Mouse (Mus musculus) stomach, embryonic 16.5 days (tissue): ENCODE results near the gene Gm10974. TPM values are rescaled to one million over a fixed set of nuclear protein-coding genes. Genes with fewer than 3 reads are reported as not detected.

Experiments used
- ATAC-seq: fragments of 200-750 bp; cut with Nextera tagmentation; 2 replicates; pipeline ENCODE4 v1.8.0; 2017; ENCODE audit warnings: moderate number of reproducible peaks, moderate TSS enrichment; ENCODE audit not compliant: insufficient read depth, low FRiP score
- H3K27ac ChIP-seq: fragments of 300-500 bp; sonication (generic); 2 replicates; pipeline ENCODE4 v1.5.1; 2014; ENCODE audit warnings: low read length
- H3K27me3 ChIP-seq: fragments of 300-500 bp; sonication (generic); 2 replicates; pipeline ENCODE4 v1.6.1; 2014; ENCODE audit warnings: low read length, control low read depth, mixed read lengths; ENCODE audit not compliant: control insufficient read depth, insufficient read depth
- H3K36me3 ChIP-seq: fragments of 300-500 bp; sonication (generic); 2 replicates; pipeline ENCODE4 v1.6.1; 2014; ENCODE audit warnings: low read length; ENCODE audit not compliant: control insufficient read depth, insufficient read depth
- H3K4me1 ChIP-seq: fragments of 300-500 bp; sonication (generic); 2 replicates; pipeline ENCODE4 v1.6.1; 2014; ENCODE audit warnings: low read length, control low read depth, mixed read lengths; ENCODE audit not compliant: control insufficient read depth, insufficient read depth
- H3K4me2 ChIP-seq: fragments of 300-500 bp; sonication (generic); 2 replicates; pipeline ENCODE4 v1.6.1; 2014; ENCODE audit warnings: low read depth, low read length, mixed read lengths
- H3K4me3 ChIP-seq: fragments of 300-500 bp; sonication (generic); replicated peaks from 2 replicates; pipeline ENCODE4 v1.5.1; 2014; ENCODE audit warnings: mild to moderate bottlenecking, low read length
- H3K9ac ChIP-seq: fragments of 300-500 bp; sonication (generic); 2 replicates; pipeline ENCODE4 v1.6.1; 2014; ENCODE audit warnings: low read length
- H3K9me3 ChIP-seq: fragments of 300-500 bp; sonication (generic); replicated peaks from 2 replicates; pipeline ENCODE4 v1.6.1; 2016; ENCODE audit warnings: low read length, control low read depth; ENCODE audit not compliant: control insufficient read depth
- WGBS: fragments of 180-500 bp; shearing (Covaris S2); extraction: QIAGEN DNeasy Blood & Tissue Kit; methylation state at CpG from one replicate; pipeline ENCODE4 v1.1.7; 2014; 5-methylcytosine and 5-hydroxymethylcytosine counted together
- polyA plus RNA-seq: library from polyadenylated mRNA; unstranded; fragments of >200 nt; fragmentation: Nextera tagmentation; extraction: Ambion mirVana; gene quantifications from 2 replicates; pipeline ENCODE4 v1.2.1, GENCODE M21; 2015

Gene Gm10974
- polyA plus RNA-seq, 1 experiment from 2014 or later: not detected

- Histone ChIP-seq H3K4me3 (no peak overlapping the region), H3K9me3 (no peaks in the 10 kb centered on the region), H3K36me3 (peaks cover 12% of the 10 kb centered on the region), H3K9ac (no peak overlapping the region), H3K4me1 (peaks cover 11% of the 10 kb centered on the region), H3K27ac (no peak overlapping the region), H3K4me2 (no peak overlapping the region), H3K27me3 (no peaks in the 10 kb centered on the region)
- ATAC-seq: no peak
- 79% methylated on average over 2 of the region's 2 CpGs for WGBS
Measured at GRCm38 (mm10) chr7:66336955-66337354, 28.8 kb upstream of the Gm10974 start.

DNA sequence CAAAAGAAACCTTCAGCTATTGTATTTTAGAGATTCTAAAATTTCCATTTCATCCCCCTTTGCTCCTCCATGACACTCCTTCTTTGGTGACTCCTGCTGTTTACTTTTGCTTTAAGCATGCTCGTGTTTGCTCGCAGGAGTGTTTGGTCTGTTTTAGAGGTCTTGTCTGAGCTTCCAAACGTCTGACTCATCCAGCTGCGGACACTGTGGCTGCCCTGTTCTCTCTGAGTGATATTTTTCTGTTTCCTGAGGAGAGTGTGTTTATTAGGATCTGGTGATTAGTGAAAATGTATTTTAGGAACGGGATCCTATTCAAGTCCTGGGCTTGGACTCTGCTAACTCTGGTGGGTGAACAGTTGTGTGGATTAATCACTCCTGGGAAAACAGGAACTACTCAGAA is 26.1 kb upstream of the Gm10974 start:
- WGBS: 7% methylated on average over 5 of the region's 5 CpGs
- peak; percentile 48; the same call in 1 of the 2 replicates for ATAC-seq
- peak overlapping the region; percentile 66 for H3K27ac ChIP-seq
- H3K4me2 ChIP-seq: peak overlapping the region; percentile 6; the same call in 1 of the 2 replicates
- H3K4me1 ChIP-seq: peaks cover 11% of the 10 kb centered on the region
- no peak overlapping the region; the same call in 1 of the 2 replicates for H3K9ac ChIP-seq
- no peaks in the 10 kb centered on the region for H3K27me3 ChIP-seq
- H3K36me3 ChIP-seq: peaks cover 2% of the 10 kb centered on the region; the same call in 1 of the 2 replicates
- no peak overlapping the region for H3K4me3 ChIP-seq
- no peaks in the 10 kb centered on the region for H3K9me3 ChIP-seq

GRCm38 (mm10) chr7:66340044-66340443 is 25.7 kb upstream of the Gm10974 start:
- Histone ChIP-seq H3K4me3 (no peak overlapping the region), H3K9ac (no peak overlapping the region; the same call in 1 of the 2 replicates), H3K4me2 (peak overlapping the region; percentile 6; the same call in 1 of the 2 replicates), H3K9me3 (no peaks in the 10 kb centered on the region), H3K27ac (peak overlapping the region; percentile 66), H3K27me3 (no peaks in the 10 kb centered on the region), H3K36me3 (peaks cover 2% of the 10 kb centered on the region; the same call in 1 of the 2 replicates), H3K4me1 (peaks cover 11% of the 10 kb centered on the region)
- ATAC-seq: peak; percentile 26; the same call in 1 of the 2 replicates
- 18% methylated on average over 3 of the region's 3 CpGs for WGBS

DNA sequence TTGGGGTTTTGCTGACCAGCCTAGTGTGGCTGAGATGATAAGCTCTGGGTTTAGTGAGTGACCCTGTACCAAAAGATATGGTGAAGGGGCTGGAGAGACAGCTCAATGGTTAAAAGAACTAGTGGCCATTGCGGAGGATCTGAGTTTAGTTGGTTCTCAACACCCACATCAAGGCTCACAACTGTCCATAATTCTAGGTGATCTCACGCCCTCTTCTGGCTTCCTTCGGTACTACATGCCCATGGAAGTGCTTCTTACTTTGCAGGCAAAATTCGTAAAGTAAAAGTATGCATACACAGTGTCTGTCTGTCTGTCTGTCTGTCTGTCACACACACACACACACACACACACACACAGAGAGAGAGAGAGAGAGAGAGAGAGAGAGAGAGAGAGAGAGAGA is 23.4 kb upstream of the Gm10974 start:
- H3K4me2 ChIP-seq: no peak overlapping the region
- H3K9me3 ChIP-seq: no peaks in the 10 kb centered on the region
- no peak overlapping the region for H3K9ac ChIP-seq
- no peak overlapping the region for H3K27ac ChIP-seq
- 50% methylated on average over 4 of the region's 4 CpGs for WGBS
- ATAC-seq: no peak
- peaks cover 17% of the 10 kb centered on the region for H3K4me1 ChIP-seq
- H3K4me3 ChIP-seq: no peak overlapping the region
- no peaks in the 10 kb centered on the region for H3K27me3 ChIP-seq
- peaks cover 2% of the 10 kb centered on the region; the same call in 1 of the 2 replicates for H3K36me3 ChIP-seq

- Histone ChIP-seq H3K36me3 (peaks cover 2% of the 10 kb centered on the region; the same call in 1 of the 2 replicates), H3K4me1 (peaks cover 19% of the 10 kb centered on the region), H3K4me2 (no peak overlapping the region), H3K27me3 (no peaks in the 10 kb centered on the region), H3K27ac (no peak overlapping the region; the same call in 1 of the 2 replicates), H3K9ac (no peak overlapping the region), H3K9me3 (no peaks in the 10 kb centered on the region), H3K4me3 (no peak overlapping the region)
- WGBS: 77% methylated on average over 6 of the region's 6 CpGs
- ATAC-seq: no peak
Measured at GRCm38 (mm10) chr7:66342831-66343230, 22.9 kb upstream of the Gm10974 start.

GRCm38 (mm10) chr7:66343307-66343706 is 22.4 kb upstream of the Gm10974 start:
- WGBS: 69% methylated on average over 5 of the region's 5 CpGs
- no peak for ATAC-seq
- Histone ChIP-seq H3K9me3 (no peaks in the 10 kb centered on the region), H3K36me3 (peaks cover 2% of the 10 kb centered on the region; the same call in 1 of the 2 replicates), H3K4me2 (no peak overlapping the region), H3K9ac (0 out of 2 replicates have a peak overlapping the region, but pooled peaks have one; percentile 2), H3K4me3 (no peak overlapping the region), H3K27me3 (no peaks in the 10 kb centered on the region), H3K4me1 (peaks cover 19% of the 10 kb centered on the region), H3K27ac (no peak overlapping the region; the same call in 1 of the 2 replicates)

GRCm38 (mm10) chr7:66346959-66347663 is 18.6 kb upstream of the Gm10974 start:
- H3K27me3 ChIP-seq: no peaks in the 10 kb centered on the region
- no peak overlapping the region for H3K27ac ChIP-seq
- 37% methylated on average over 9 of the region's 9 CpGs for WGBS
- no peaks in the 10 kb centered on the region for H3K9me3 ChIP-seq
- H3K4me3 ChIP-seq: no peak overlapping the region
- H3K4me1 ChIP-seq: peaks cover 11% of the 10 kb centered on the region
- ATAC-seq: peak; percentile 50; the same call in 1 of the 2 replicates
- no peak overlapping the region for H3K4me2 ChIP-seq
- no peak overlapping the region for H3K9ac ChIP-seq
- no peaks in the 10 kb centered on the region for H3K36me3 ChIP-seq

DNA sequence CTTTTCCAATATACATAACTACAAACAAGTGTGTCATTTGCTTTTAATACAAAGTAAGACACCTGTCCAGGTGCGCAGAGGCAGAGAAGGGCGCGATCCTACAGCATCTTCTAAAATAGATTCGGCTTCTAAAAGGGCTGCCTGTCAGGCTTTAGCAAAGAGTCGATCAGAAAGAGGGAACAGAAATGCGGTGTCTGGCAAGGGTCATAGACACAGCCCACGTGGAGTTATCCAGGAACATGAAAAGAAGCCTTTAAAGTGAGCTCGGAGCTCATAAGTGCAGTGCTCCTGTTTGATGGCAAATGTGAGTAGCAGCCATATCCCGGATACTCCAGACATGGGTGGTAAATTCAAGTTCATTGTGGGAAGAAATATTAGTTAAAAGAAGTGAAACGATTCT is 17.1 kb upstream of the Gm10974 start:
- Histone ChIP-seq H3K4me3 (no peak overlapping the region), H3K27me3 (no peaks in the 10 kb centered on the region), H3K36me3 (no peaks in the 10 kb centered on the region), H3K9me3 (no peaks in the 10 kb centered on the region), H3K9ac (no peak overlapping the region), H3K4me1 (peaks cover 11% of the 10 kb centered on the region), H3K27ac (no peak overlapping the region), H3K4me2 (no peak overlapping the region)
- ATAC-seq: no peak
- 83% methylated on average over 10 of the region's 10 CpGs for WGBS

DNA sequence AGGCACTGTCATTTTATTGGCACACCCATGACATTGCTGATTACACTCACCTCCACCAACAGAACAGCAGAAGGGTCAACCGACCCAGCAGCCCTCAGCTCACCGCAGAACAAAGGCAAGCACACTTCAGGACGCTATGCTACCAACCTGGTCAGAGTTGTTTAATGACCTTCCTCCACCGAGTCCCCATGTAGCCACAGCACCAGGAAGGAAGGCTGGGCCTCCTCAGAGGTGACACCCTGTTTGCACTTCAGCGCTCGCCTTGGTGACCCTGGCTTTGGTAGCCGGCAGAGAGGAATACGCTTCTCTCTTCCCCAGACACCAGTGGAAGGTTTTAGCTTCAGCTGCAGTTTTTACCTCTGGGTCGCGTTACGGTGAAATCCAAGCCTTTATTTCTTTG is 16.0 kb upstream of the Gm10974 start:
- 38% methylated on average over 11 of the region's 11 CpGs for WGBS
- no peak for ATAC-seq
- H3K9me3 ChIP-seq: no peaks in the 10 kb centered on the region
- no peak overlapping the region for H3K4me2 ChIP-seq
- no peak overlapping the region for H3K9ac ChIP-seq
- H3K4me1 ChIP-seq: peaks cover 11% of the 10 kb centered on the region
- no peaks in the 10 kb centered on the region for H3K27me3 ChIP-seq
- H3K36me3 ChIP-seq: no peaks in the 10 kb centered on the region
- no peak overlapping the region for H3K27ac ChIP-seq
- no peak overlapping the region for H3K4me3 ChIP-seq
